Mouse (Mus musculus) cortical plate, adult 2 months (tissue): ENCODE data around the gene Acbd3.

Source experiments
- CTCF ChIP-seq: fragments of 200-500 bp; IDR thresholded peaks from 2 replicates; pipeline ENCODE4 v1.5.1; 2011; ENCODE audit warnings: mild to moderate bottlenecking, control low read depth, low read length; ENCODE audit not compliant: insufficient read depth; ENCODE audit errors: extremely low read depth
- POLR2A ChIP-seq: fragments of 200-500 bp; IDR thresholded peaks from 2 replicates; pipeline ENCODE4 v1.6.1; 2011; ENCODE audit warnings: mild to moderate bottlenecking, low read length, control low read depth; ENCODE audit not compliant: insufficient read depth; ENCODE audit errors: extremely low read depth

- TF ChIP-seq POLR2A (no peak), CTCF (no peak)
Measured at GRCm38 (mm10) chr1:180754376-180754775, 28.5 kb downstream of the Acbd3 start.
